Mouse (Mus musculus) thymus, adult 2 months (tissue): ENCODE measurements around the gene Cast.

ENCODE experiments used
- CTCF ChIP-seq: fragments of 200-500 bp; IDR thresholded peaks from 2 replicates; pipeline ENCODE4 v1.5.1; 2012; ENCODE audit warnings: mild to moderate bottlenecking, control low read depth, low read length, moderate library complexity, borderline replicate concordance; ENCODE audit not compliant: control insufficient read depth, poor library complexity, insufficient read depth; ENCODE audit errors: extremely low read depth
- POLR2A ChIP-seq: fragments of 200-500 bp; IDR thresholded peaks from 2 replicates; pipeline ENCODE4 v1.6.1; 2012; ENCODE audit warnings: mild to moderate bottlenecking, low read length, control low read depth, moderate library complexity; ENCODE audit not compliant: control insufficient read depth, poor library complexity, insufficient read depth; ENCODE audit errors: extremely low read depth

- TF ChIP-seq CTCF (no peak), POLR2A (no peak)
Observed at GRCm38 (mm10) chr13:74696225-74696624, 112.4 kb downstream of the Cast start.
